Mouse (Mus musculus): Measurements from ENCODE around the gene Mpped1. TPM values are rescaled to one million over a fixed set of nuclear protein-coding genes. Genes with fewer than 3 reads are reported as not detected.
A peak's percentile ranks its signal among the peaks of the same experiment; 100 is the strongest.

The Mpped1 gene
- polyA plus RNA-seq (2015; fragmentation: Nextera tagmentation; extraction: Ambion mirVana) = 11.3 and 11.7 TPM in 2 replicates

DNA sequence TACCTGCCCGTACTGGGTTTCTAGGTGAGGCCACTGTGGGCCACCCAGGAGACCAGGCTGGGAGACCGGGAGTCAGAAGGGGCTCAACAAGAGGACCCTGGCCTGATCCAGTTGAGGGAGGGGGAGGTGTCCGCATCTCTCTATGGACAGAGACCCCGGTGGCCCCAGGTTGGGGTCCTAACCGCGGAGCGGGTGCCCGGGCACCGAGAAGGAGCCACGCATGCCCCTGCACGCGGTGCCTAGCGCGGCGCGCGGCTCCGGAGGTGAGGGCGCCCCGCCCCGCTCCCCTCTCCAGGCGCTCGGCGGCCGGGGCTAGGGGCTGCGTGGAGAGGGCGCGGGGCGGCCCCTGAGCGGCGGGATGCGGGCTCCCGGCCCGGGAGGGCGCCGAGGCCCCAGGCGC is at the start of gene Mpped1:
Gene Mpped1, plus strand, starts transcription at position 81 of the 400 bp plus-strand sequence.
- no peaks in the 10 kb centered on the region for H3K36me3 ChIP-seq
- 5% methylated on average over 12 of the region's 37 CpGs for WGBS
- no peak within 1 kb of the TSS for H3K27ac ChIP-seq
- H3K9me3 ChIP-seq = no peaks in the 10 kb centered on the region
- peak within 1 kb of the TSS; percentile 79 for H3K9ac ChIP-seq
- peaks cover 67% of the 10 kb centered on the region for H3K27me3 ChIP-seq
- peak within 1 kb of the TSS; percentile 63 for H3K4me3 ChIP-seq
- ATAC-seq (ENCODE audit: low FRiP score) = peak; percentile 38
- H3K4me2 ChIP-seq = peak within 1 kb of the TSS; percentile 89
- peaks cover 17% of the 10 kb centered on the region for H3K4me1 ChIP-seq (replicated peaks)

DNA sequence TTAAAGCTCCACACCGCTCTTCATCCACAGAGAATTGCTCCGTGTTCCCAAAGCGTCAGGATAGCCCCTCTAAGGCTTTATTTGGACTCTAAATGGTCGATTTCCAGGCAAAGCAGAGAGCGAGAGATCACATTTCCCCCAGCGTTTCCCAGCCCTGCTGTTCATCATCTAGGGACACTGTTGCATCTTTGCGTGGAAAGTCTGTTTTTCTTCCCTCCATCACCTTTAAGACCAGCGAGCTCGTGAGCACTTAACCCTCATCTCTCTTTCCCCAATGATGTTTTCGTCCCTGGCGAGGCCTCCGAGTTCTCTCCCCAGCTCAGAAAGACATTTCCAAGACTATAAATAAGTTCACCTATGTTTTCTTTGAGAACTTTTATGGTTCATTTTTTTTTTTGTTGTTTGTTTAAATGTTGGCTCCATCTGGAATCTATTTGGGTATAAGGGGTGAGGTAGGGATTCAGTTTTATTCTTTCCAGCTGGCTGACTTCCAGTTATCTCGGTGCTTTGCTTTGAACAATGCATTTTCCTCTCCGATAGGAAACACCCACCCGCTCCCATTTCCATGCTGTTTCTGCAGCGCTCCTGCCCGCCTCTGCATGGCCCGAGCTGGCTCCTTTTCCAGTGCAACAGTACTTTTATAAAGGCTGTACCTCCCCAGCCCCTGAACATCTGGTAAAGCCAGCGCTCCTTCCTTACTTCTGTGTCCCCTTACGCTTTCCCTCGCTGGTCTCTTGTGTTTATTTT is 38.4 kb upstream of the Mpped1 start:
- H3K4me3 ChIP-seq = no peak overlapping the region
- H3K9me3 ChIP-seq = no peaks in the 10 kb centered on the region
- H3K27me3 ChIP-seq = peaks cover 10% of the 10 kb centered on the region
- no peak overlapping the region for H3K9ac ChIP-seq
- no peak overlapping the region for H3K4me2 ChIP-seq
- H3K36me3 ChIP-seq = no peaks in the 10 kb centered on the region
- H3K27ac ChIP-seq = no peak overlapping the region
- WGBS = 30% methylated on average over 21 of the region's 21 CpGs
- peaks cover 6% of the 10 kb centered on the region; the same call in 1 of the 2 replicates for H3K4me1 ChIP-seq (replicated peaks)
- ATAC-seq (ENCODE audit: low FRiP score) = no peak

DNA sequence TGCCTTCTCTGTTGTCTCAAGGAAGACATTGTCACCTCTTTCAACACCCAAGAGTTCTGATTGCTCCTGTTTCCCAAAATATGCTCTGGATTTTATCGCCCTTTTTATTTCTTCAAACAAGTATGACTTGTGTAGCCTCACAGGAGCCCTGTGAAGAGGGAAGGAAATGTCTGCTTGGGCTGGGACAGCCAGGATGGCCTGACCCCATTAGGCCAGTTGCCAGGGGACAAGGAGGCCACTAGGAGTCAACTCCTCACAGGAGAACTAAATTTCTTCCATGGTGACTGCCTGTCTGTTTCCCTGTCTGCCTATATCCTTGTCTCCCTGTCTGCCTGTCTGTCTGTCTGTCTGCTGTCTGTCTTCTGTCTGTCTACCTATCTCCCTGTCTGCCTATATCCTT is 37.2 kb upstream of the Mpped1 start:
- H3K27ac ChIP-seq = no peak overlapping the region
- no peak overlapping the region for H3K4me2 ChIP-seq
- ATAC-seq (ENCODE audit: low FRiP score) = no peak
- 82% methylated on average over 1 of the region's 1 CpGs for WGBS
- peaks cover 5% of the 10 kb centered on the region; the same call in 1 of the 2 replicates for H3K27me3 ChIP-seq
- H3K9ac ChIP-seq = no peak overlapping the region
- H3K4me1 ChIP-seq (replicated peaks) = peaks cover 13% of the 10 kb centered on the region; the same call in 1 of the 2 replicates
- no peaks in the 10 kb centered on the region for H3K9me3 ChIP-seq
- H3K36me3 ChIP-seq = no peaks in the 10 kb centered on the region
- no peak overlapping the region for H3K4me3 ChIP-seq

DNA sequence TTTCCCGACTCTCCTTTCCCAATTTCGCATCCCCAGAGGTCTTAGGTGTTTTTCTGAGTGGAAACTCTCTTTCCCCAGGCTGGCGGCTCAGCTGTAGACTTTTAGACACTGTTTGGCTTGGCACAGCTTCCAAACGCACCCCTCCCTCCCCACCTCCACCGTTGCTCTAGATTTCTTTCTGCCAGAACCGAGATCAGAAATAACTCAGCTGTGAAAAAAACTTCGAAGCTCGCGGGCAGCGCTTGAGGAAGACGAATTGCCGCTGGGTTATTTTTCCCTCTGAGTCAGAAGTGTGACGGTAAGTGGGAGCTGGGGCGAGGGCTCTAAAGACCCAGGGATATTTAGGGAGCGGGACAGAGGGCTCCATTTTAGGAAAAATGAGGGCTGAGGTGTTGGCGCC is 33.0 kb upstream of the Mpped1 start:
- Histone ChIP-seq H3K27ac (no peak overlapping the region), H3K27me3 (peaks cover 8% of the 10 kb centered on the region; the same call in 1 of the 2 replicates), H3K9me3 (no peaks in the 10 kb centered on the region), H3K4me1 (replicated peaks) (peaks cover 9% of the 10 kb centered on the region; the same call in 1 of the 2 replicates), H3K36me3 (no peaks in the 10 kb centered on the region), H3K4me2 (no peak overlapping the region), H3K4me3 (no peak overlapping the region), H3K9ac (no peak overlapping the region)
- 63% methylated on average over 16 of the region's 16 CpGs for WGBS
- ATAC-seq (ENCODE audit: low FRiP score) = no peak

DNA sequence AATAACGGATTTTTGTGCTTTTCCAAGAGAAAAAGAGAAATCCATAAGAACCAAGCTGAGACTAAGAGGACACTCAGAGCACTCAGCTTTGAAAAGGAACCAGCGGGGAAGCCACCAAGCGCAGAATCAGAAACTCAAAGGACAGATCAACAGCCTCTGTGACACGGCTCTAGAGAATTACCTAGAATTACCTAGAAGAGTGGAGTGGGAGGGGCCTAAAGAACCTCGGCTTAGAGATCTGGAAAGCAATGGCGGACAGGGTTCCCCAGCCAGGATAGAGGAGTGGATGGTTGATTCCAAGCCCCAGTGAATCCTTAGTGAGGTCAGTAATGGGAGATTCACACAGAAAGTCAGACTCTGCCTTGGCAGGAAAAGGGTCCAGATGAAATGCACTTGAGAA is 30.3 kb upstream of the Mpped1 start:
- H3K4me2 ChIP-seq = no peak overlapping the region
- H3K27ac ChIP-seq = no peak overlapping the region
- ATAC-seq (ENCODE audit: low FRiP score) = no peak
- H3K4me1 ChIP-seq (replicated peaks) = 0 out of 2 replicates have a peak, but pooled peaks cover 7% of the 10 kb centered on the region
- no peak overlapping the region for H3K9ac ChIP-seq
- H3K36me3 ChIP-seq = no peaks in the 10 kb centered on the region
- no peak overlapping the region for H3K4me3 ChIP-seq
- 79% methylated on average over 6 of the region's 6 CpGs for WGBS
- H3K27me3 ChIP-seq = 0 out of 2 replicates have a peak, but pooled peaks cover 3% of the 10 kb centered on the region
- H3K9me3 ChIP-seq = no peaks in the 10 kb centered on the region

DNA sequence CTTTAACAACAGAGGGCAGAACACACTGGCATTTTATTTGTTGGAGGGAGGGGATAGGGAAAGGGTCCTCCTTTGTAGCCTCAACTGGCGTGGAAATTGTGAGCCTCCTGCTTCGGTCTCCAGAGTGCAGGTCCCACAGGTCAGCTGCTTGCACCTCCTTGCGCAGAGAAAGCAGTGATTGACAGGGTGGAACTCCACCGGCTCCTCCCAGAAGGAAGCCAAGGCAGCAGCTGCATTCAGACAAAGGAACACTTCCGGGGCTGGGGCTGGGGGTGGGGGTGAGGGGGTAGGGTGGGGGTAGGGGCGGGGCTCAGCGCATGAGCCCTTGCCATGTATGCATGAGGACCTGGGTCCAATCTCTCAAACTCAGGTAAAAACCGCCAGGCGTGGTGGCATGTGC is 29.8 kb upstream of the Mpped1 start:
- no peak overlapping the region for H3K9ac ChIP-seq
- H3K9me3 ChIP-seq = no peaks in the 10 kb centered on the region
- 0 out of 2 replicates have a peak, but pooled peaks cover 7% of the 10 kb centered on the region for H3K4me1 ChIP-seq (replicated peaks)
- 51% methylated on average over 9 of the region's 9 CpGs for WGBS
- no peak overlapping the region for H3K4me3 ChIP-seq
- H3K27ac ChIP-seq = no peak overlapping the region
- no peak overlapping the region for H3K4me2 ChIP-seq
- no peak for ATAC-seq (ENCODE audit: low FRiP score)
- H3K36me3 ChIP-seq = no peaks in the 10 kb centered on the region
- 0 out of 2 replicates have a peak, but pooled peaks cover 3% of the 10 kb centered on the region for H3K27me3 ChIP-seq

DNA sequence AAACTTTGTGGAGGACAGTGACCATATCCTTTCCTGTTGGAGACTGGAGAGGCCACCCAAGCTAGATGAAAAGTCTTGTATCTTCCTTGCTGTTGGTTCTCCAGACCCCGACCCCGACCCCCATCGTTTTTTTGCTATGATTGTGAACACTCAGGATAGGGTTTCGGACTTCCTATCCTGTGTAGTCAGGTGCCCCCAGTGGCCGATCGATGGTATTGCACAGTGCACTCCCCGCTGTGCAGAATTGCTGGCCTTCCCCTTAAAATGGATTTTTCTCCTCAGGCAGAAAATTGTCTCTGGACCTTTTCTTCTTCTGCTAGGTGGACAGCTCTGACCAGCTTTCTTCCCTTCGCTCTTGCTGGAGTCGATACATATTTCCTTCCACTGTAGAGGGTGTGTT is 22.5 kb upstream of the Mpped1 start:
- no peak for ATAC-seq (ENCODE audit: low FRiP score)
- no peaks in the 10 kb centered on the region for H3K9me3 ChIP-seq
- no peak overlapping the region for H3K4me3 ChIP-seq
- H3K27ac ChIP-seq = no peak overlapping the region
- no peaks in the 10 kb centered on the region for H3K27me3 ChIP-seq
- no peak overlapping the region for H3K9ac ChIP-seq
- no peaks in the 10 kb centered on the region for H3K36me3 ChIP-seq
- WGBS = 30% methylated on average over 9 of the region's 9 CpGs
- peaks cover 2% of the 10 kb centered on the region for H3K4me1 ChIP-seq (replicated peaks)
- no peak overlapping the region for H3K4me2 ChIP-seq

DNA sequence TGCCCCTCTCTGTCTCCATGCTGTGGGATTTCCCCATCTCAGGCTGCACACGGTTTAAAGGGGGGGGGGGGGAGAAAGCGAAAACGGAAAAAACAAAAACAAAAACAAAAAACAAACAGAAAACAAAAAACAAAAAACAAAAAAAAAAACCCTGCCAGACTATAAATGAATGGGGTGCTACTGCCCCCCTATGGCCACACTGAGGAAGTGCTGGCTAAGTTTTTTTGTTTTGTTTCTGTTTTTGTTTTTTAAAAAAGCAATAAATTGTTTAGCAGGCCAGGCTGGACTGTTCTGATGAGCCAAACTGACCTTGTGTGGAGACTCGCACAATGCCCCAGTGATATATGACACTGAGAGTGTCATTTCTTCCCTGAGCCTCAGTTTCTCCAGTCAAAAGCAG is 20.3 kb upstream of the Mpped1 start:
- Histone ChIP-seq H3K9me3 (no peaks in the 10 kb centered on the region), H3K4me2 (no peak overlapping the region), H3K9ac (no peak overlapping the region), H3K27me3 (no peaks in the 10 kb centered on the region), H3K27ac (no peak overlapping the region), H3K4me1 (replicated peaks) (peaks cover 5% of the 10 kb centered on the region), H3K4me3 (no peak overlapping the region), H3K36me3 (no peaks in the 10 kb centered on the region)
- WGBS = 12% methylated on average over 4 of the region's 4 CpGs
- ATAC-seq (ENCODE audit: low FRiP score) = no peak

DNA sequence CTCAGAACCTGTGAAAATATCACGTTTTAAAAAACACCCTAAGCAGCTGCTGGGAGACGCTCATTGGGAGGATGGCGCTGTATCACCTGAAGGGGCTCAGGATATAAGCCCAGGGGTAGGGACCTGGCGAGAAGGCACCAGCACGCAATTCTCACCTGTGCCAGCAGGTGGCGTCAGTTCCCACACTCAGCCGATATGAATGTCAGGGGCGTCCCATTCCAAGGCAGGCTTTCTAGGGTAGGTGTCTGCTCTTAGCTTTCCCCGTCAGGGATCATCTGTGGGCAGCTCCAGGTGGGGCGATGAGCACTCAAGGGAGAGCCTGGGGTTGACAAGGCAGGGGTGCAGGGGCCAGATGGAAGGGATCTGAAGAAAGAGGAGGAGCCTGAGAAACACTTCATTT is 18.6 kb upstream of the Mpped1 start:
- peaks cover 8% of the 10 kb centered on the region for H3K4me1 ChIP-seq (replicated peaks)
- no peaks in the 10 kb centered on the region for H3K9me3 ChIP-seq
- H3K36me3 ChIP-seq = no peaks in the 10 kb centered on the region
- H3K9ac ChIP-seq = no peak overlapping the region
- H3K4me2 ChIP-seq = no peak overlapping the region
- 4% methylated on average over 10 of the region's 10 CpGs for WGBS
- H3K4me3 ChIP-seq = no peak overlapping the region
- ATAC-seq (ENCODE audit: low FRiP score) = 0 out of 2 replicates have a peak, but pooled peaks have one; percentile 26
- no peaks in the 10 kb centered on the region for H3K27me3 ChIP-seq
- H3K27ac ChIP-seq = no peak overlapping the region

DNA sequence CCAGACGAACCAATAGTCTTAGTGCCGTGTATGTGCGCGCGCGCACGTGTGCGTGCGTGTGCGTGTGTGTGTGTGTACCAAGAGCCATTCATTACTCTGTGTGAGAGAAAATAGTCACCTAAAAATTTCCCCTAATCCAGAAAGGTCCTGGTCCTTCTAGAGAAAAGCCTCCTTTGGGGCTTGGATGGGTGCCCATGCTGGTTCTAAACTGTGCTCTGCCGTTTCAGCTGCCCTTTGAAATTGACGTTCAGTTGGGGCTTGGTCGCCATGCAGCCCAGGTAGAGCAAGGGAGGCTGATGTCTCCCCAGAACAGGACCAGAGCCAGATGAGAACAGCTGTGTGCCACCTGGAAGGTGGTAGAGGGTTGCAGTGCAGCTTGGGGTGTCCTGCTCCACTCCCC is 17.8 kb upstream of the Mpped1 start:
- no peak overlapping the region for H3K27ac ChIP-seq
- peaks cover 14% of the 10 kb centered on the region for H3K4me1 ChIP-seq (replicated peaks)
- no peak overlapping the region for H3K4me3 ChIP-seq
- no peaks in the 10 kb centered on the region for H3K9me3 ChIP-seq
- no peak overlapping the region for H3K9ac ChIP-seq
- H3K27me3 ChIP-seq = no peaks in the 10 kb centered on the region
- no peak overlapping the region for H3K4me2 ChIP-seq
- WGBS = 91% methylated on average over 13 of the region's 13 CpGs
- no peak for ATAC-seq (ENCODE audit: low FRiP score)
- no peaks in the 10 kb centered on the region for H3K36me3 ChIP-seq

DNA sequence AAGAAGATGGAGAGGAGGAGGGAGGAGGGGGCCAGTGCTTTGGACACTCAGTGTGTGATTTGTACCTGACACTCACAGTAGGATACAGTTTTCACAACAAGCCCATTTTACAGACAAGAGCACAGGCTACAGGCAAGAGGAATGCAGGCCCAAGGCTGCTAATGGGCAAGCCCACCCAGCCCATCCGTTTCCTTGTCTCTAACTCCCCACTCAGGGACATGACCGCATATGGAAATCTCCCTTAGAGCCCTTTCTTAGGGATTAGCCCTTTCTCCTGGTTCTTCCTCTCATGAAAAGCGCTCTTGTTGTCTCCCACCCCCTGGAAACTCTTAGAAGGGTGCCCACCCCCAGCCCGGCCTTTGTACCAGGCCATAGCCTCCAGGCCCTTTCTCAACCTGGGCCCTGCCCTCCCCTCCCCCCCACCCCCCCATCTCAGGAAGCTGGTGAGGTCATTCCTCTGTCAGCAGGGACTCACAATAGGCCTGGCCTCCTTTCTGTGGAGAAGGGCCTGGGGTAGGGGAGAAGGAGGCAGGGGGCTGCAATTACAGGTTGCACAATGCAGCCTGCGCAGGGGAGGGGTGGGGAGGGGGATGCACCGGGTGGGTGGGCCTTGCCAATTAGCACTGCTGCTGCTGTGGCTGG is 13.8 kb upstream of the Mpped1 start:
- no peak overlapping the region for H3K4me3 ChIP-seq
- 0 out of 2 replicates have a peak, but pooled peaks have one; percentile 17 for ATAC-seq (ENCODE audit: low FRiP score)
- WGBS = 15% methylated on average over 5 of the region's 6 CpGs

DNA sequence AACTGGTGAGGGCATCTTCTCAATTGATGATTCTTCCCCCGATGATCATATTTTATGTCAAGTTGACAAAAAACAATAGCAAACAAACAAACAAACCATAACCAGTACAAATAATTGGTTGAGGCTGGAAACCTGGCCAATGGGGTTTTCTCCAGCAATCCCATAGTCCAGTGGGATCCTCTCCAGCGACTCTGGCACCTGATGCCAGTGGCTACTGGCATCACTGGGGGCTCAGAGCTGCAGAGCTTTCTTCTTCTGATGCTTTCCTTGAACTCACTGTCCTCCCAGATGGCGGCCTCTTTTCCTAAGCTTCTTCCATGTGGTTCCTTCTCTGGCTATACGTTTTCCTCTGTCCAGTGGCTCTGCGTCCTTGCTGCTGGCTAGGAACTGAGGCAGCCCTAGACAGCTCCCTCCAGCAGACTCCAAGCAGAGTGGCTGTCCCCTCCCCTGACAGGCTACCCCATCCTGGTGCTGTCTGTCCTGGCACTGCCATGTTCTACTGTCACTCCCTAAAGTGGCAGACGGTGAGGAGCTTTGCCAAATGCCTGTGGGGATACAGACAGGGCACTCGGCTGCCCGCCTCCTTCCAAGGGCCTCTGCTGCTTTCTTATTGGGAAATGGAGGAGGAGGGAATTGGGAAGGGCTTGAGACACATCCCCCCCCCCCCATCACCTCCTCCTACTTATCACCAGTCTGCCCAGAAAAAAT is 7.8 kb upstream of the Mpped1 start:
- no peak for ATAC-seq (ENCODE audit: low FRiP score)

More for the DNA sequence above, 13.8 kb upstream of the Mpped1 start:
- Histone ChIP-seq H3K27me3 (peaks cover 6% of the 10 kb centered on the region; the same call in 1 of the 2 replicates), H3K27ac (no peak overlapping the region), H3K4me2 (no peak overlapping the region), H3K9ac (no peak overlapping the region), H3K4me1 (replicated peaks) (peaks cover 14% of the 10 kb centered on the region), H3K36me3 (no peaks in the 10 kb centered on the region), H3K9me3 (no peaks in the 10 kb centered on the region)

More for the DNA sequence above, 7.8 kb upstream of the Mpped1 start:
- peaks cover 13% of the 10 kb centered on the region for H3K4me1 ChIP-seq (replicated peaks)
- H3K9me3 ChIP-seq = no peaks in the 10 kb centered on the region
- H3K9ac ChIP-seq = no peak overlapping the region
- WGBS = 80% methylated on average over 8 of the region's 8 CpGs
- no peak overlapping the region for H3K27ac ChIP-seq
- H3K4me3 ChIP-seq = no peak overlapping the region
- peaks cover 21% of the 10 kb centered on the region for H3K27me3 ChIP-seq
- H3K4me2 ChIP-seq = no peak overlapping the region
- H3K36me3 ChIP-seq = no peaks in the 10 kb centered on the region

All from hindbrain, embryonic 13.5 days (tissue).